Mouse (Mus musculus) effector memory CD4-positive, alpha-beta T cell, adult 5 months (primary cell): ENCODE results near the gene Myadm. TPM values are rescaled to one million over a fixed set of nuclear protein-coding genes. Genes with fewer than 3 reads are reported as not detected.

Source experiments
- polyA plus RNA-seq: library from polyadenylated mRNA; unstranded; fragments of 100-300 nt; shearing (Covaris generic); gene quantifications from one replicate; pipeline ENCODE4 v1.2.1, GENCODE M21; 2017

The Myadm gene
- polyA plus RNA-seq = 7.9 TPM

DNA sequence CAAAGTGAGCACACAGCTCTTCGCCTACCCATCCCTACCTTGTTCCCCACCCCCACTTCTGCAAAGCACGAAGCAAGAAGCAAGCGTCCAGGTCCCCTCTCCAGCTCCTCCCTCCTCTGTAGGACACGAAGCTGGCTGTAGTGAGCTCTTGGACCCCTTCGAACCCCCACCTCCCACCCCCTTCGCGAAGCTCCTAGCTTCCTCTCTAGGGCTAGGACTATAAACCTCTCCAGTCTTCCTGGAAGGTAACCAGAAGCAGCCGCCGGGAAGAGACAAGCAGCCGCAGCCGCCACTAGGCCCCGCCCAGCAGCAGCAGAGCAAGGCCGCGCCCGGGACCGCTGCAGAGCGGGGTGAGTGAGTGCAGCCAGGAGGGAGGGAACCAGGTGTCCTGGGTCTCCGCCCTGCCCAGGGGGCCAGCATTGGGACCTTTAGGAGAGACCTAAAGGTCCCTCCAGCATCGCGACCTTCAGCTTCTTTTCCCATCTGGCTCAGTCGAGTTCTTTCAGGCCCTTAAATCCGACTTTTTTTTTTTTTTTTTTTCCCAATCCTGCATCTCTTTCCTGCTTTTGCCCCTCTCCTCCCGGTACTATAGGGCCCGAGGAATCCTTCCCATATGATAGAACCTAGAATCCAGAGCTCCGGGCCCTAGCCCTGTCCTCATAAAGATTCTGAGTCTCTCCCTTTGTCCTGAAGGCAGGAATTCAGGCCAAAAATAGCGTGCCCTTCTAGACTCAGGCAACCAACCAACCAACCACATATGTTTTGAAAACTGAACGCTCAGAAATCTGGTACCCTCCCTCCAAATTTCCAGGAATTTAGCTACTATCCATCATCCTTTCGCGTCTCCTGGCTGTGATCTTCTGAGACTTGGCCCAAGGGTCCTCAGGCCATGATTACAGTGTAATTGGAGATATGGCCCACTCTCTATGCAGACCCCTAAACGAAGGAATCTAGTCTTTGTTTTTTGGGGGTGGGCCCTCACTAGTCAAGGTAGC lies at the start of gene Myadm, which contains the start of gene Prkcg:
TSS of gene Myadm (plus strand) at position 105 of the 995 bp plus-strand sequence.
TSS of gene Prkcg (plus strand) at position 204 of the 995 bp plus-strand sequence.

DNA sequence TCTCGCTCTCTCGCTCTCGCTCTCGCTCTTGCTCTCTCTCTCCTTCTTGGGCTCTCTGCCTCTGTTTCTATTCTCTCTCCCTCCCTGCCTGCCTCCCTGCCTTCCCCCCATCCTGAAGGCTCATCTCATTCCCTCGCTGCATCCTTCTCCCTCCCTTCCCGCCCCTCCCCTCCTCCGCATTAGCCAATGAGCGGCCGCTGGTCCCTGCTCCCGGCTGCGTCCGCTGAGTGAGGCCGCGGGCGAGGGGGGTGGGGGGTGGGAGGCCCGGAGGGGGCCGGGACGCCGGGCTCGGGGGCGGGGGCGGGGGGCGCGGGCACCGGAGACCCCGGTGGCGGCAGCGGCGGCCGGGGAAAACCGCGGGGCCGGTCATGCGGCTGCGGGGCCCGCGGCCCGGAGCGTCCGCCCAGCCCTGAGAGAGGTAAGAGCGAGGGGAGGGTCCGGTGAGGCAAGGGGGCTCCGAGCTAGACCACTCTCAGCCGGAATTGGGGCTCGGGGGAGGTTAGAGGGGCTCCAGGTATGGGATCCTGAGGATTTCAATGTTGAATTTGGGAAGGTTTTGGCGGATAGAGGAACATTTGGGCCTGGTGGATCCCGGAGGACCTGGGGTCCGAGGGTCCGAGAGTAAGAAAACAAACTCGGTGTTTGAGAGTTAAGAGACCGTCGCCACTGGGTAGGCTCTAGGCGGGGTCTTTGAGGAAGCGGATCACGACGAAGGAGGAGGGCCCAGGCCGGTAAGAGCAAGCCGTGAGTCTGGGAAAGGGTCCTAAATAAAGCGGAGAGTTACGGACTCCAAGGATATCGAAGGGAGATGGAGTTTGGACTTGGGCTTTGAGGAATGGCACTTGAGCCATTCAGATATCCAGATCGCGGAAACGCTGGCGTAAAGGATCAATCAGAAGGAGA lies 44.0 kb downstream of the Myadm start, which contains the start of gene Cacng7:
TSS of gene Cacng7 (plus strand) at position 337 of the 903 bp plus-strand sequence.

Other genes starting within 250 kb of the Myadm start
- gene AU018091, start 119.9 kb upstream of the Myadm start, polyA plus RNA-seq = not detected
- gene Nlrp12, start 39.3 kb upstream of the Myadm start, polyA plus RNA-seq = 0.11 TPM
- 0.20 TPM for gene Prkcg, start 99 bp downstream of the Myadm start, polyA plus RNA-seq
- not detected for gene Cacng7, start 43.9 kb downstream of the Myadm start, polyA plus RNA-seq
- not detected for gene Cacng8, start 101.6 kb downstream of the Myadm start, polyA plus RNA-seq
- gene Cacng6, start 135.1 kb downstream of the Myadm start, polyA plus RNA-seq = not detected
- gene Tarm1, start 213.5 kb downstream of the Myadm start, polyA plus RNA-seq = not detected